Mouse (Mus musculus) left cerebral cortex, postnatal 10 days (tissue): ENCODE data around the gene Ndufa10. TPM values are rescaled to one million over a fixed set of nuclear protein-coding genes. Genes with fewer than 3 reads are reported as not detected.
A peak's percentile ranks its signal among the peaks of the same experiment; 100 is the strongest.

Source experiments
- DNase-seq, 2 experiments: peaks; one replicate each; pipeline ENCODE4 v3.0.0; 2021 to 2022; ENCODE audit warnings: low spot score in 2 of 2, mixed read lengths in 1 of 2; ENCODE audit errors: extremely low spot score in 1 of 2
- intact Hi-C: fragments of 180-260 bp; cut with DNase I; formaldehyde crosslinking; loops from one replicate; pipeline ENCODE4 v1.15.1; 2025
- microRNA-seq: library from miRNA; unstranded; fragments of <30 nt; microRNA quantifications from one replicate; pipeline ENCODE4 v1.2.0, GENCODE M21; 2022
- total RNA-seq, 2 experiments: library from RNA; stranded (reverse); gene quantifications; 2 replicates each; pipeline ENCODE4 v1.2.3; 2021

The Ndufa10 gene
- total RNA-seq, 2 experiments from 2014 or later = 195 to 216 TPM

GRCm38 (mm10) chr1:92434986-92435385, 38.7 kb downstream of the Ndufa10 start:
- no peak for DNase-seq
- intact Hi-C loops = no loop called here

- DNase-seq = no peak
- intact Hi-C loops = no loop called here
These were observed 40.9 kb downstream of the Ndufa10 start for GRCm38 (mm10) chr1:92432791-92433190.

- DNase-seq = no peak
- intact Hi-C loops = no loop called here
These were observed 41.6 kb downstream of the Ndufa10 start for GRCm38 (mm10) chr1:92432098-92432497.

GRCm38 (mm10) chr1:92431420-92431819, 42.2 kb downstream of the Ndufa10 start:
- intact Hi-C loops = no loop called here

GRCm38 (mm10) chr1:92430991-92431390, 42.7 kb downstream of the Ndufa10 start:
- intact Hi-C loops = no loop called here
- no peak for DNase-seq

More at GRCm38 (mm10) chr1:92431420-92431819, 42.2 kb downstream of the Ndufa10 start:
- DNase-seq = no peak

- intact Hi-C loops = no loop called here
- DNase-seq = peak in 1 of 2 experiments; percentile 25
These were observed 48.9 kb downstream of the Ndufa10 start for GRCm38 (mm10) chr1:92424714-92425113.

- no peak for DNase-seq
- intact Hi-C loops = no loop called here
These were observed 68.5 kb downstream of the Ndufa10 start for GRCm38 (mm10) chr1:92405131-92405530.

- DNase-seq = no peak
- intact Hi-C loops = no loop called here
These were observed 73.1 kb downstream of the Ndufa10 start for GRCm38 (mm10) chr1:92400556-92400955.

- intact Hi-C loops = no loop called here
These were observed 75.1 kb downstream of the Ndufa10 start for GRCm38 (mm10) chr1:92398601-92399000.

GRCm38 (mm10) chr1:92397511-92398051, 76.1 kb downstream of the Ndufa10 start:
- intact Hi-C loops = no loop called here
- DNase-seq = no peak

More at GRCm38 (mm10) chr1:92398601-92399000, 75.1 kb downstream of the Ndufa10 start:
- DNase-seq = no peak

GRCm38 (mm10) chr1:92394279-92394678, 79.4 kb downstream of the Ndufa10 start:
- DNase-seq = no peak
- intact Hi-C loops = no loop called here

- DNase-seq = no peak
- intact Hi-C loops = no loop called here
These were observed 80.5 kb downstream of the Ndufa10 start for GRCm38 (mm10) chr1:92393166-92393565.

Small RNAs within 50 kb of the gene (microRNA-seq; reads per million reads assigned to microRNA genes)
- 10.3 reads per million, percentile 31 among the genes with 10 or more reads in this experiment for gene Mir6900

Other genes with a start within 250 kb of the Ndufa10 start
- not detected for gene Olfr1416, start 11.3 kb upstream of the Ndufa10 start, total RNA-seq
- gene Olfr1415, start 22.2 kb upstream of the Ndufa10 start, total RNA-seq = not detected
- not detected for gene Olfr1414, start 44.8 kb upstream of the Ndufa10 start, total RNA-seq
- gene Olfr1413, start 97.5 kb upstream of the Ndufa10 start, total RNA-seq = not detected
- not detected for gene Olfr1412, start 111.9 kb upstream of the Ndufa10 start, total RNA-seq
- gene Olfr1411, start 120.6 kb upstream of the Ndufa10 start, total RNA-seq = not detected
- gene Olfr1410, start 131.9 kb upstream of the Ndufa10 start, total RNA-seq = not detected
- gene Olfr12, start 143.9 kb upstream of the Ndufa10 start, total RNA-seq = not detected
- 100 to 1,000 TPM; 235 to 237 TPM for gene Cops9, start 168.1 kb upstream of the Ndufa10 start, total RNA-seq
- gene Otos, start 175.0 kb upstream of the Ndufa10 start, total RNA-seq = not detected